Comparison of ENCODE assay signal across 10 mouse cellular contexts in the genomic region with DNA sequence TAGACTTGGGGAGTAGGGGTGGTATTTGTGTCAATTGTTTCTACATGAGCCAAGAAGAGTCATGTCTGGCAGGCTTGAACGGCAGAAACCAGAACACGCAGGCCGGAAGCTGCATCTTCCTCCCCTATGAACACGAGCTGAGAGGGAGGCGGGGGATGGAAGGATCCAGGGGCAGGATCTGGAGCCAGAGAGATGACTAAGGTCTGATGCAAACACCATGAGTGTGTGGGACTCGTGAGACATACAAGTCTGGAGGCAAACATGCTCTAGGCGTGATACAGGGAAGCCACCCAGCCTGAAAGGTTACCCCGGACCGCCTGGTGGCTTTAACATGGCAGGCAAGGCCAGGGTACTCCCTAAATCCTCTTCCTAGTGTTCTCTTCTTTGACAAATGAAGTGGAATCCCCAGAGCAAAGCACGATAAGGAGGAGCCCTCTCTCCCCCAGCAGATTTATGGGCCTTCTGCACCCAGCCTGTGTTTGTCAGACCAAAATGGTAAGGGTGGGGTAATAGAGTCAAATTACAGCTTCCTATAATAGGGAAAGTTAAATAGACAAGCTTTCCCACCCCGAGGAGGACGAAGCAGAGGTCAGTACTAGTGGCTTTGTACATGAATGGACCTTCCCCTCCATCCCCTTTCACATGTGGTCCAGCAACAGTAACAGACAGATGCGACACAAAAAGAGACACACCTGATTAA.
DNase-seq lines count a peak whose midpoint lies in the region; ATAC-seq lines count a peak whose summit lies in the region.
"Had no signal": no experiment of that assay in that cellular context is flagged by ENCODE, and none has a peak within 500 bp of the region (broad histone marks: within the 10 kb centered on the region; RNA-seq: fewer than 3 reads in every experiment).

No protein-coding gene starts in this region.

- DNase-seq in frontal cortex, postnatal 10 days (ENCODE audit: low spot score in 2 of 2) = no peak
- peak; percentile 37 for DNase-seq in kidney, postnatal 10 days
- DNase-seq in kidney, adult 18-20 months = no peak
- DNase-seq in NIH3T3 (ENCODE audit: low read depth) (peak; percentile 1), adipocyte (ENCODE audit: low spot score) (no peak)
- peak; percentile 51 to 53 for DNase-seq in heart, postnatal 10 days
- no peak for DNase-seq in ovary, postnatal 36 days (ENCODE audit: low spot score)
- DNase-seq: cerebellum, adult 9-10 months; lung, embryonic 14.5 days had no signal

- intact Hi-C loops in heart, postnatal 10 days (cut with DNase I) = no loop called here

- peak; percentile 71 for ATAC-seq in frontal cortex, adult (ENCODE audit: low TSS enrichment)

Comparison
In these comparisons a context has a peak if more than half of its experiments do, and no peak if none do; other contexts are left out.
1. DNase-seq: peak in kidney, postnatal 10 days (single experiment), NIH3T3 (single experiment) and heart, postnatal 10 days (2 of 2); none in frontal cortex, postnatal 10 days (0 of 2), kidney, adult 18-20 months (single experiment), ovary, postnatal 36 days (single experiment) and adipocyte (single experiment).